Mouse (Mus musculus) liver, adult 2 months (tissue): ENCODE measurements around the gene Rasa3. TPM values are rescaled to one million over a fixed set of nuclear protein-coding genes. Genes with fewer than 3 reads are reported as not detected.
A peak's percentile ranks its signal among the peaks of the same experiment; 100 is the strongest.

Experiments
- DNase-seq: peaks from one replicate; pipeline ENCODE4 v3.0.0-alpha.2; 2011; ENCODE audit warnings: low read depth, low spot score; ENCODE audit errors: extremely low read depth
- H3K27ac ChIP-seq: fragments of 200-500 bp; replicated peaks from 2 replicates; pipeline ENCODE4 v1.5.1; 2012; ENCODE audit warnings: low read depth, mild to moderate bottlenecking, control low read depth, inconsistent platforms, low read length; ENCODE audit not compliant: insufficient read depth
- H3K27me3 ChIP-seq: fragments of 200-500 bp; 2 replicates; pipeline ENCODE4 v1.6.1; 2012; ENCODE audit warnings: mild to moderate bottlenecking, moderate library complexity, low read length, inconsistent platforms; ENCODE audit not compliant: control insufficient read depth, insufficient read depth
- H3K36me3 ChIP-seq: fragments of 200-500 bp; 2 replicates; pipeline ENCODE4 v1.6.1; 2012; ENCODE audit warnings: low read length, inconsistent platforms; ENCODE audit not compliant: control insufficient read depth, insufficient read depth
- H3K4me1 ChIP-seq: fragments of 200-500 bp; 2 replicates; pipeline ENCODE4 v1.6.1; 2011; ENCODE audit warnings: low read length; ENCODE audit not compliant: control insufficient read depth, insufficient read depth
- H3K4me3 ChIP-seq: fragments of 200-500 bp; 2 replicates; pipeline ENCODE4 v1.5.1; 2011; ENCODE audit warnings: low read depth, mild to moderate bottlenecking, control low read depth, low read length, moderate library complexity; ENCODE audit not compliant: insufficient read depth
- H3K79me2 ChIP-seq: fragments of 200-500 bp; 2 replicates; pipeline ENCODE4 v1.6.1; 2012; ENCODE audit warnings: inconsistent platforms, mild to moderate bottlenecking, low read length, moderate library complexity; ENCODE audit not compliant: control insufficient read depth, insufficient read depth
- H3K9ac ChIP-seq: fragments of 200-500 bp; 2 replicates; pipeline ENCODE4 v1.6.1; 2012; ENCODE audit warnings: low read depth, mild to moderate bottlenecking, control low read depth, inconsistent platforms, low read length
- CTCF ChIP-seq: fragments of 200-500 bp; IDR thresholded peaks from 2 replicates; pipeline ENCODE4 v1.5.1; 2011; ENCODE audit warnings: low read depth, low read length, control low read depth
- POLR2A ChIP-seq: fragments of 200-500 bp; IDR thresholded peaks from 2 replicates; pipeline ENCODE4 v1.6.1; 2011; ENCODE audit warnings: low read length, control low read depth; ENCODE audit not compliant: insufficient read depth; ENCODE audit errors: extremely low read depth
- WGBS: fragments of 180-500 bp; shearing (Covaris S2); methylation state at CpG from one replicate; pipeline ENCODE4 v1.1.7; 2018; 5-methylcytosine and 5-hydroxymethylcytosine counted together
- polyA plus RNA-seq: library from polyadenylated mRNA; depleted of rRNA; stranded (reverse); fragments of >200 nt; gene quantifications from 2 replicates; pipeline ENCODE4 v1.2.3, GENCODE M21; 2012
- total RNA-seq: library from RNA; depleted of rRNA; stranded (reverse); fragments of >200 nt; gene quantifications from 2 replicates; pipeline ENCODE4 v1.2.3, GENCODE M21; 2014

Gene Rasa3
- total and polyA plus RNA-seq, 2 experiments = 6.6 to 10.3 TPM

GRCm38 (mm10) chr8:13665538-13665937 lies 11.9 kb downstream of the Rasa3 start:
- WGBS = 89% methylated on average over 4 of the region's 4 CpGs
- no peak for DNase-seq
- no peaks in the 10 kb centered on the region for H3K27me3 ChIP-seq

GRCm38 (mm10) chr8:13664711-13665210 lies 12.6 kb downstream of the Rasa3 start:
- Histone ChIP-seq H3K4me3 (no peak overlapping the region), H3K9ac (no peak overlapping the region), H3K27me3 (no peaks in the 10 kb centered on the region), H3K27ac (no peak overlapping the region), H3K36me3 (no peaks in the 10 kb centered on the region), H3K79me2 (no peaks in the 10 kb centered on the region), H3K4me1 (no peaks in the 10 kb centered on the region; the same call in 1 of the 2 replicates)
- DNase-seq = no peak
- no peak for TF ChIP-seq POLR2A
- no peak for TF ChIP-seq CTCF
- 82% methylated on average over 6 of the region's 6 CpGs for WGBS

More at GRCm38 (mm10) chr8:13665538-13665937, 11.9 kb downstream of the Rasa3 start:
- Histone ChIP-seq H3K4me3 (no peak overlapping the region), H3K36me3 (no peaks in the 10 kb centered on the region), H3K27ac (no peak overlapping the region), H3K4me1 (no peaks in the 10 kb centered on the region; the same call in 1 of the 2 replicates), H3K9ac (no peak overlapping the region), H3K79me2 (no peaks in the 10 kb centered on the region)
- TF ChIP-seq POLR2A (no peak), CTCF (no peak)

GRCm38 (mm10) chr8:13660323-13660722 lies 17.1 kb downstream of the Rasa3 start:
- Histone ChIP-seq H3K4me1 (no peaks in the 10 kb centered on the region; the same call in 1 of the 2 replicates), H3K79me2 (no peaks in the 10 kb centered on the region), H3K27ac (no peak overlapping the region), H3K9ac (no peak overlapping the region), H3K4me3 (no peak overlapping the region), H3K27me3 (no peaks in the 10 kb centered on the region), H3K36me3 (no peaks in the 10 kb centered on the region)
- no peak for DNase-seq
- TF ChIP-seq CTCF = no peak
- no peak for TF ChIP-seq POLR2A
- WGBS = 87% methylated on average over 13 of the region's 13 CpGs

- Histone ChIP-seq H3K4me3 (no peak overlapping the region), H3K36me3 (no peaks in the 10 kb centered on the region), H3K27me3 (no peaks in the 10 kb centered on the region), H3K4me1 (no peaks in the 10 kb centered on the region), H3K79me2 (no peaks in the 10 kb centered on the region), H3K9ac (no peak overlapping the region), H3K27ac (no peak overlapping the region)
- no peak for DNase-seq
- WGBS = 80% methylated on average over 12 of the region's 12 CpGs
- TF ChIP-seq POLR2A = no peak
- no peak for TF ChIP-seq CTCF
Measured at GRCm38 (mm10) chr8:13657479-13657878, 19.9 kb downstream of the Rasa3 start.

- no peaks in the 10 kb centered on the region for H3K27me3 ChIP-seq
- 0 out of 2 replicates have a peak, but pooled peaks cover 2% of the 10 kb centered on the region for H3K4me1 ChIP-seq
- no peak overlapping the region for H3K4me3 ChIP-seq
- WGBS = 94% methylated on average over 5 of the region's 5 CpGs
- H3K36me3 ChIP-seq = no peaks in the 10 kb centered on the region
- TF ChIP-seq POLR2A (no peak), CTCF (no peak)
- DNase-seq = no peak
- no peaks in the 10 kb centered on the region for H3K79me2 ChIP-seq
- no peak overlapping the region for H3K27ac ChIP-seq
- H3K9ac ChIP-seq = no peak overlapping the region
Measured at GRCm38 (mm10) chr8:13655033-13655351, 22.4 kb downstream of the Rasa3 start.

- Histone ChIP-seq H3K79me2 (no peaks in the 10 kb centered on the region), H3K4me1 (peaks cover 4% of the 10 kb centered on the region), H3K27ac (peak overlapping the region; percentile 41; the same call in 1 of the 2 replicates), H3K4me3 (no peak overlapping the region), H3K9ac (no peak overlapping the region), H3K27me3 (no peaks in the 10 kb centered on the region), H3K36me3 (no peaks in the 10 kb centered on the region)
- no peak for DNase-seq
- TF ChIP-seq POLR2A = no peak
- TF ChIP-seq CTCF = no peak
- 84% methylated on average over 11 of the region's 11 CpGs for WGBS
Measured at GRCm38 (mm10) chr8:13654350-13655032, 22.9 kb downstream of the Rasa3 start.
